Mouse (Mus musculus) cerebellum, adult 9-10 months (tissue): Measurements from ENCODE around the gene Defa25.
"Not testable (repeated sequence)": the region's sequence is repeated elsewhere in the genome, so short reads cannot be mapped to it uniquely, and the experiment has no call there.

Experiments
- DNase-seq: peaks from one replicate; pipeline ENCODE4 v3.0.0; 2022

The Defa25 gene

GRCm38 (mm10) chr8:21084142-21084541 lies at the start of gene Defa25:
Gene Defa25, plus strand, starts transcription at chr8:21084442.
- DNase-seq = not testable (repeated sequence)

GRCm38 (mm10) chr8:21054747-21055146 lies 29.5 kb upstream of the Defa25 start, which contains the start of gene Defa23:
Gene Defa23, plus strand, starts transcription at chr8:21055047.
- not testable (repeated sequence) for DNase-seq

DNA sequence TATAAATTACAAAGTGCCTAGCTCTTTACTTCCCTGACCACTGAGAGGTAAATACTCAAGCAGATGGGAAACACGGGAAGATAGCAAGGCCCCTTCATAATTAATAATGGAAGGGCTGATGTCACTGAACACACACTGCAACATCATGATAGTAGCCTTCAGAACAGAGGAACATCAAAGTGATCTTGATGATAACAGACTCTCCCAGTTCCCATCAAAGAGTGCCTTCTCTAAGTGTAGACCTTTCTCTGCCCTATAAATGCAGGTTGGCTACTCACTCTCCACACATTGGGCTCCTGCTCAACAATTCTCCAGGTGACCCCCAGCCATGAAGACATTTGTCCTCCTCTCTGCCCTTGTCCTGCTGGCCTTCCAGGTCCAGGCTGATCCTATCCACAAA lies 19.5 kb upstream of the Defa25 start, which contains the start of gene Defa35:
Gene Defa35 (plus strand): TSS at position 301 of the 400 bp plus-strand sequence.
- not testable (repeated sequence) for DNase-seq

GRCm38 (mm10) chr8:21093106-21093505 lies 8.9 kb downstream of the Defa25 start:
- DNase-seq = no peak

- not testable (repeated sequence) for DNase-seq
Measured at GRCm38 (mm10) chr8:21095950-21096349, 11.7 kb downstream of the Defa25 start, which contains the start of gene Gm14851. Gene Gm14851, minus strand, starts transcription at chr8:21096050.

- DNase-seq = not testable (repeated sequence)
Measured at GRCm38 (mm10) chr8:21134342-21134741, 50.1 kb downstream of the Defa25 start, which contains the start of gene Defa30. Gene Defa30, plus strand, starts transcription at chr8:21134642.
